Mouse (Mus musculus) frontal cortex, postnatal 36 days (tissue): ENCODE measurements at regions not wholly inside any gene's neighbourhood (a gene's known extent, or its start where the extent isn't known, plus 50 kb on each side); places are given as distances from the start of the nearest gene placed in this dataset.
"Not testable (repeated sequence)": the region's sequence is repeated elsewhere in the genome, so short reads cannot be mapped to it uniquely, and the experiment has no call there.

Experiments used
- DNase-seq, 2 experiments: peaks; one replicate each; pipeline ENCODE4 v3.0.0; 2022; ENCODE audit warnings: low spot score in 2 of 2

GRCm38 (mm10) chr1:114641215-114641614, 1043.3 kb upstream of the Cntnap5a start:
- no peak for DNase-seq

- not testable (repeated sequence) for DNase-seq
Measured at GRCm38 (mm10) chr1:114641854-114642253, 1042.7 kb upstream of the Cntnap5a start.

- no peak for DNase-seq
Measured at GRCm38 (mm10) chr1:114673954-114674353, 1010.6 kb upstream of the Cntnap5a start.

- DNase-seq, result peak in 1 of 2 experiments; percentile 17
Measured at GRCm38 (mm10) chr1:114681258-114681657, 1003.3 kb upstream of the Cntnap5a start.

GRCm38 (mm10) chr1:114721142-114721541, 963.4 kb upstream of the Cntnap5a start:
- no peak for DNase-seq

- no peak for DNase-seq
Measured at GRCm38 (mm10) chr1:114729167-114729566, 955.4 kb upstream of the Cntnap5a start.
